26 mouse cellular contexts compared by ENCODE assay signal in the genomic region with DNA sequence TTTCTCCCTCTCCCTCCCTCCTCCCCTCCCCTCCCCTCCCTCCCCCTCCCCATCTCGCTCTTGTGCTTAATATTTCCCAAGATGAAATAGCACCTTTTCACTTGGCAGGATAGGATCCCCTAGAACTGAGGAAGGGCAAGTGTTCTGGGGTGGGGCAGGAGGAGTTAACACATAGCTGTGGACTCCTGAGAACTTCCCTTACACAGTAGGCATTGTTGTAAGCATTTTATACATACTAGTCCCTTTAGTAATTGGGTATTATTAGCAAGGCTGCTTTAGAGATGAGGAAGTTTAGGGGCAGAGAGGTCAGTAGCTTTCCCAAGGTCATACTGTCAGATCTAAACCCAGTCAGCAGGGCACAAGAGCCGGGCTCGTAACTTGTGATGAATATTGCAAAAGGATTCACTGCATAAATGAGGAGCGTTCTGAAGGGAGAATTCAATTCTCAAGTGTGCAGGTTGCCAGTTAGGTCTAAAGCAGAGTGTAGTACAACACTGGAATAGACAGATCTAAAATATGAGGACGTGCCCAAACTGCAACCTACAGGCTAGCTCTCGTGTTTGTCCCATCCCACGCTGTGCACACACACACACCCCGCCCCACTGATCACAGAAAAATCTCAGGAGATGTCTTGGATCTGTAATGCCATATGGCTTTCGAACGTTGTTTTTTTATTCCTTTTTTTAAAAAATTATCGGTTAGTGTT.
DNase-seq lines count a peak whose midpoint lies in the region; ATAC-seq and TF ChIP-seq lines count a peak whose summit lies in the region.
"Had no signal": no experiment of that assay in that cellular context is flagged by ENCODE, and none has a peak within 500 bp of the region (broad histone marks: within the 10 kb centered on the region; RNA-seq: fewer than 3 reads in every experiment).

No protein-coding gene starts in this region.

- DNase-seq in layer of hippocampus, adult 11-12 months (ENCODE audit: low spot score) = peak; percentile 11
- no peak for DNase-seq in layer of hippocampus, adult 9-10 months (ENCODE audit: low spot score)
- DNase-seq in midbrain, embryonic 14.5 days = peak; percentile 26
- no peak for DNase-seq in midbrain, embryonic 11.5 days (ENCODE audit: low spot score, missing footprints)
- DNase-seq: adrenal gland, adult 8-10 months; adrenal gland, postnatal 36 days; B cell, adult 2 months; cerebellum, adult 11 months; cerebellum, adult 8-10 months; cerebellum, postnatal 14 days; embryo, embryonic 11 days; gastrocnemius, adult 2 months; gastrocnemius, postnatal 25 days; heart, postnatal 10 days; heart, postnatal 4 days had no signal

- H3K9ac ChIP-seq in forebrain, embryonic 15.5 days (replicated peaks) = no peak overlapping the region
- no peak overlapping the region for H3K9ac ChIP-seq in forebrain, embryonic 16.5 days (replicated peaks; ENCODE audit: low read depth, low read length)
- no peak overlapping the region for H3K9ac ChIP-seq in midbrain, embryonic 14.5 days (replicated peaks; ENCODE audit: low read length)
- H3K9ac ChIP-seq in midbrain, embryonic 11.5 days (ENCODE audit: low read length) = no peak overlapping the region
- H3K9ac ChIP-seq in intestine, postnatal 0 days (ENCODE audit: low read depth, low read length) = no peak overlapping the region
- H3K9ac ChIP-seq: embryonic facial prominence, embryonic 15.5 days; heart, embryonic 13.5 days; hindbrain, embryonic 13.5 days had no signal

- no peak overlapping the region for H3K27ac ChIP-seq in forebrain, embryonic 15.5 days (replicated peaks)
- no peak overlapping the region for H3K27ac ChIP-seq in forebrain, embryonic 16.5 days (ENCODE audit: low read length)
- H3K27ac ChIP-seq in midbrain, embryonic 14.5 days (replicated peaks; ENCODE audit: low read depth, low read length) = no peak overlapping the region
- H3K27ac ChIP-seq in midbrain, embryonic 11.5 days (ENCODE audit: low read depth, low read length) = no peak overlapping the region
- H3K27ac ChIP-seq in intestine, postnatal 0 days (ENCODE audit: low read depth, low read length) = no peak overlapping the region
- H3K27ac ChIP-seq: embryonic facial prominence, embryonic 15.5 days; forebrain, embryonic 10.5 days; gastrocnemius, adult 2 months; heart, embryonic 13.5 days; hindbrain, embryonic 13.5 days had no signal

- H3K4me2 ChIP-seq in forebrain, embryonic 15.5 days (replicated peaks) = no peak overlapping the region
- H3K4me2 ChIP-seq in forebrain, embryonic 16.5 days (ENCODE audit: low read length) = no peak overlapping the region
- no peak overlapping the region for H3K4me2 ChIP-seq in midbrain, embryonic 14.5 days (ENCODE audit: low read length)
- no peak overlapping the region for H3K4me2 ChIP-seq in midbrain, embryonic 11.5 days
- H3K4me2 ChIP-seq in intestine, postnatal 0 days (replicated peaks; ENCODE audit: low read depth) = no peak overlapping the region
- H3K4me2 ChIP-seq: embryonic facial prominence, embryonic 15.5 days; heart, embryonic 13.5 days; hindbrain, embryonic 13.5 days had no signal

- WGBS in forebrain, embryonic 15.5 days = 74% methylated on average over 11 of the region's 11 CpGs
- 72% methylated on average over 11 of the region's 11 CpGs for WGBS in forebrain, embryonic 16.5 days
- 66% methylated on average over 11 of the region's 11 CpGs for WGBS in midbrain, embryonic 14.5 days
- 81% methylated on average over 11 of the region's 11 CpGs for WGBS in midbrain, embryonic 11.5 days
- WGBS in intestine, postnatal 0 days = 90% methylated on average over 11 of the region's 11 CpGs

- H3K4me1 ChIP-seq in forebrain, embryonic 15.5 days = peaks cover 14% of the 10 kb centered on the region
- H3K4me1 ChIP-seq in forebrain, embryonic 16.5 days (replicated peaks; ENCODE audit: control insufficient read depth, insufficient read depth, low read length) = peaks cover 4% of the 10 kb centered on the region; the same call in 1 of the 2 replicates
- peaks cover 14% of the 10 kb centered on the region for H3K4me1 ChIP-seq in midbrain, embryonic 14.5 days (ENCODE audit: control insufficient read depth, insufficient read depth, low read length)
- peaks cover 3% of the 10 kb centered on the region for H3K4me1 ChIP-seq in midbrain, embryonic 11.5 days (ENCODE audit: control insufficient read depth, insufficient read depth, low read length)
- no peaks in the 10 kb centered on the region for H3K4me1 ChIP-seq in intestine, postnatal 0 days (replicated peaks; ENCODE audit: control insufficient read depth, insufficient read depth, low read length)
- H3K4me1 ChIP-seq: embryonic facial prominence, embryonic 15.5 days had no signal

- no peaks in the 10 kb centered on the region for H3K9me3 ChIP-seq in forebrain, embryonic 15.5 days
- H3K9me3 ChIP-seq in forebrain, embryonic 16.5 days (ENCODE audit: control insufficient read depth, low read length) = no peaks in the 10 kb centered on the region
- no peaks in the 10 kb centered on the region for H3K9me3 ChIP-seq in midbrain, embryonic 14.5 days (ENCODE audit: control insufficient read depth, low read length)
- H3K9me3 ChIP-seq in midbrain, embryonic 11.5 days (ENCODE audit: control insufficient read depth, low read length) = no peaks in the 10 kb centered on the region
- H3K9me3 ChIP-seq in intestine, postnatal 0 days (ENCODE audit: control insufficient read depth) = no peaks in the 10 kb centered on the region
- H3K9me3 ChIP-seq: embryonic facial prominence, embryonic 15.5 days; forebrain, embryonic 10.5 days; heart, embryonic 13.5 days; hindbrain, embryonic 13.5 days had no signal

- H3K27me3 ChIP-seq in forebrain, embryonic 15.5 days = no peaks in the 10 kb centered on the region
- H3K27me3 ChIP-seq in forebrain, embryonic 16.5 days (replicated peaks; ENCODE audit: control insufficient read depth, insufficient read depth, low read length) = no peaks in the 10 kb centered on the region
- H3K27me3 ChIP-seq in midbrain, embryonic 14.5 days (ENCODE audit: control insufficient read depth, insufficient read depth, low read length) = no peaks in the 10 kb centered on the region
- no peaks in the 10 kb centered on the region for H3K27me3 ChIP-seq in midbrain, embryonic 11.5 days (ENCODE audit: control insufficient read depth, insufficient read depth, low read length)
- no peaks in the 10 kb centered on the region for H3K27me3 ChIP-seq in intestine, postnatal 0 days (replicated peaks; ENCODE audit: control insufficient read depth, insufficient read depth, low read length)
- H3K27me3 ChIP-seq: embryonic facial prominence, embryonic 15.5 days; heart, embryonic 13.5 days; hindbrain, embryonic 13.5 days had no signal

- peak; percentile 41; the same call in 1 of the 2 replicates for ATAC-seq in forebrain, embryonic 15.5 days (replicated peaks)
- ATAC-seq in forebrain, embryonic 16.5 days = no peak
- no peak for ATAC-seq in midbrain, embryonic 14.5 days (ENCODE audit: low FRiP score, low TSS enrichment)
- no peak for ATAC-seq in midbrain, embryonic 11.5 days (ENCODE audit: low FRiP score)
- ATAC-seq in intestine, postnatal 0 days = no peak
- ATAC-seq: CD4-positive, CD25-positive, alpha-beta regulatory T cell, adult 4 months; forebrain, embryonic 14.5 days had no signal

- no peak overlapping the region for H3K4me3 ChIP-seq in forebrain, embryonic 15.5 days
- no peak overlapping the region for H3K4me3 ChIP-seq in forebrain, embryonic 16.5 days (replicated peaks; ENCODE audit: low read length)
- H3K4me3 ChIP-seq in midbrain, embryonic 14.5 days (replicated peaks; ENCODE audit: low read depth, low read length) = no peak overlapping the region
- H3K4me3 ChIP-seq in midbrain, embryonic 11.5 days (ENCODE audit: low read depth, low read length) = no peak overlapping the region
- H3K4me3 ChIP-seq in intestine, postnatal 0 days (ENCODE audit: low read depth, low read length) = no peak overlapping the region
- H3K4me3 ChIP-seq: embryonic facial prominence, embryonic 15.5 days; erythroblast, embryonic 14.5 days; forebrain, embryonic 10.5 days; gastrocnemius, adult 2 months; heart, embryonic 13.5 days; hindbrain, embryonic 13.5 days had no signal

- no peak for TF ChIP-seq CTCF in intestine, postnatal 0 days (IDR thresholded peaks at IDR 0.05; ENCODE audit: low read depth)

- H3K36me3 ChIP-seq in forebrain, embryonic 15.5 days = no peaks in the 10 kb centered on the region
- no peaks in the 10 kb centered on the region for H3K36me3 ChIP-seq in forebrain, embryonic 16.5 days (ENCODE audit: control insufficient read depth, insufficient read depth)
- H3K36me3 ChIP-seq in midbrain, embryonic 14.5 days (ENCODE audit: control insufficient read depth, insufficient read depth, low read length) = no peaks in the 10 kb centered on the region
- no peaks in the 10 kb centered on the region for H3K36me3 ChIP-seq in midbrain, embryonic 11.5 days (ENCODE audit: control insufficient read depth, insufficient read depth, low read length)
- H3K36me3 ChIP-seq in intestine, postnatal 0 days (ENCODE audit: control insufficient read depth, insufficient read depth) = no peaks in the 10 kb centered on the region
- H3K36me3 ChIP-seq: embryonic facial prominence, embryonic 15.5 days; forebrain, embryonic 10.5 days; G1E; heart, embryonic 13.5 days; hindbrain, embryonic 13.5 days had no signal

Comparison
In these comparisons a context has a peak if more than half of its experiments do, and no peak if none do; other contexts are left out.
1. DNase-seq: peak in layer of hippocampus, adult 11-12 months (single experiment) and midbrain, embryonic 14.5 days (single experiment); none in layer of hippocampus, adult 9-10 months (single experiment) and midbrain, embryonic 11.5 days (single experiment).